Mouse (Mus musculus): ENCODE results near the gene Glrx5. TPM values are rescaled to one million over a fixed set of nuclear protein-coding genes. Genes with fewer than 3 reads are reported as not detected.
A peak's percentile ranks its signal among the peaks of the same experiment; 100 is the strongest.

Gene Glrx5
- polyA plus RNA-seq, 1 experiment: 131 TPM

DNA sequence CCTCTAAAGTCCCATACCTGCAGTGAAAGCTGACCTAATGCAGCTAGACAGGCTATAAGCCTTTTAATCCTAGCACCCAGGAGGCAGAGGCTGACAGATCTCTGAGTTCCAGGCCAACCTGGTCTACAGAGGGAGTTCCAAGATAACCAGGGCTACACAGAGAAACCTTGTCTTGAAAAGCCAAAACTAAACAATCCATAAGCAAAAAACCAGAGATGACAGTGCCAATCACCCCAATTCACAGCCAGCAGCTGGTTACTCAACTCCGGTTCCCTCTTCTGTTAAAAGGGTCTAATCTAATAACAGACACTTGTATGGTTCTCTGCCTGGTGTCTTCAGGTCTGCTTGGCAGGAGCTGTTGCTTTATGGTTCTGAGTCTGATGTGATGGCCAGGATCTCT is 20.9 kb upstream of the Glrx5 start:
- Histone ChIP-seq H3K27me3 (replicated peaks) (no peaks in the 10 kb centered on the region), H3K4me1 (peaks cover 92% of the 10 kb centered on the region), H3K4me3 (replicated peaks) (peak overlapping the region; percentile 98), H3K36me3 (replicated peaks; ENCODE audit: low read length) (peaks cover 11% of the 10 kb centered on the region), H3K9me3 (no peaks in the 10 kb centered on the region)
- TF ChIP-seq FLI1 (IDR thresholded peaks at IDR 0.05; ENCODE audit: low read length): no peak
- no peak for TF ChIP-seq GATA1 (IDR thresholded peaks at IDR 0.05; ENCODE audit: borderline replicate concordance, low read length)

DNA sequence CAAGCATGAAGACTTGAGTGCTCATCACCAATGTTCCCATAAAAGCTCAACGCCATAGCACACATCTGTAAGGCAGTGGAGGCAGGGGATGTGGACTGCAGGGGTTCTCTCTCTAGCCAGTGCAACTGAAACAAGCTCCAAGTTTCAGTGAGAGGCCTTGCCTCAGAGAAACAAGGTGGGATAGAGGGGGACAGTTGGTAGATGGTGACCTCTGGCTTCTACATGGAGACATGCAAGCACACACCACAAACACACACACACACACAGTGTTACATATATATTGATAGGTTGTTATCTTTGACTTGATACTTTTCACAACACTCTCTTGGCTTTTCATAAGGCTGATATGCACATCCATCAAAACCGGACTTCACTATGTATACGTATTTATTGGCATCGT is 20.2 kb upstream of the Glrx5 start:
- Histone ChIP-seq H3K36me3 (replicated peaks; ENCODE audit: low read length) (peaks cover 7% of the 10 kb centered on the region), H3K4me1 (peaks cover 92% of the 10 kb centered on the region), H3K4me3 (replicated peaks) (peak overlapping the region; percentile 91), H3K9me3 (no peaks in the 10 kb centered on the region), H3K27me3 (replicated peaks) (no peaks in the 10 kb centered on the region)
- TF ChIP-seq FLI1 (IDR thresholded peaks at IDR 0.05; ENCODE audit: low read length) (no peak), GATA1 (IDR thresholded peaks at IDR 0.05; ENCODE audit: borderline replicate concordance, low read length) (no peak)

DNA sequence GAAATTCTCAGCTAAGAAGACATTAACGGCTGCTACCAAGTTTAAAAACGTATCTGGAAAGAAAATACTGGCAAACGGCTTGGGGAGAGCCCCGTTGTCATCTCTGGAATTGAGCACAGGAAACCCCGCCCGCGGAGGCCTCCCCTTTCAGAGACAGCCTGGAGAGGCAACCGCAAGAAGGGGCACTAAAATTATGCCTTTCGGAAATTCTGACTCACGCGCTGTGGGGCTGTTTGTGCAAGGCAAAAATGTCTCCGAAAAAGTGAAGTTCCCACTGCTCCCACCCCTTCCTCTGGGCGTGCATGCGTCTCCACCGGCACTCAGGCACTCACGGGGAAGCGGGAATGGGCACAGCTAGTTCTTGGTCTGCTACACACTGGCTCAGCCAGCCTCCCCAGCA is 19.4 kb upstream of the Glrx5 start:
- no peaks in the 10 kb centered on the region for H3K36me3 ChIP-seq (replicated peaks; ENCODE audit: low read length)
- peaks cover 92% of the 10 kb centered on the region for H3K4me1 ChIP-seq
- no peaks in the 10 kb centered on the region for H3K9me3 ChIP-seq
- peak overlapping the region; percentile 91 for H3K4me3 ChIP-seq (replicated peaks)
- TF ChIP-seq GATA1 (IDR thresholded peaks at IDR 0.05; ENCODE audit: borderline replicate concordance, low read length) (no peak), FLI1 (IDR thresholded peaks at IDR 0.05; ENCODE audit: low read length) (no peak)
- H3K27me3 ChIP-seq (replicated peaks): no peaks in the 10 kb centered on the region

DNA sequence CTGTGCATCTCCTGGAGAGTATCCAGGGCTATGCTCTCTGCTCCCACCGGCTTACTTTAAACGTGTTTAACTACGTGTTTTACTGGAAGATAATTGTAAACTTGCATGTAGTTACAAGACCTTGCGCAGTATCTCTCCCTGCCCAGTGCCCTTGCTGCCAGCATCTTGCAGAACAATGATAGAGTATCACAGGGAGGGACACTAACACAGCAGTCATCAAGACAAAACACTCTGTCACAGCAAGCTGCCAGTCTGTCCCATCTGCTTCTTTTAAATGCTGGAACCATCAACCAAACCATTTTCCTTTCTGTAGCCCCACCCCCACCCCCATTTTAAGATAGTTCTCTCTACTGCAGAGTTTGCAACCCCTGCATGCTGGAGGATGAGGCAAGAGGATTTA is 16.3 kb upstream of the Glrx5 start:
- Histone ChIP-seq H3K9me3 (no peaks in the 10 kb centered on the region), H3K4me1 (peaks cover 99% of the 10 kb centered on the region), H3K4me3 (replicated peaks) (peak overlapping the region; percentile 53), H3K27me3 (replicated peaks) (no peaks in the 10 kb centered on the region), H3K36me3 (replicated peaks; ENCODE audit: low read length) (no peaks in the 10 kb centered on the region)
- no peak for TF ChIP-seq GATA1 (IDR thresholded peaks at IDR 0.05; ENCODE audit: borderline replicate concordance, low read length)
- no peak for TF ChIP-seq FLI1 (IDR thresholded peaks at IDR 0.05; ENCODE audit: low read length)

DNA sequence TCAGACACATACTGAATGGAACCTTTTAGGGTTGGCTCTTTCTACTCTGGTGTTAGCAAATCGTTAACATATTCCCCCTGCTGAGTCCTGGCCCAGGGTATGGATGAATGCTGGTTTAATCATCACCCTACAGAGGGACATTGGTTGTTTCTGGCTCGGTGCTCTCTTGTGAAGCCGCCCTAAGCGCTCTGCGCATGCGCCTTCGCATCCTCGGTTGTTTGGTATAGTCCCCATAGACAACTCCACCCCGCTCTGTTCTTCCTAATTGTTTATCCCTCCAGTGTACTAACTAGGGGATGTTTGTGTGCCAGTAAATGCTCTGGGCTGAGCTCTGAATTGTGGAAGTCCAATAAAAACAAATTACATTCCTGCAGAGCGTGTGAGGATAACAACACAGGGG is 15.8 kb upstream of the Glrx5 start:
- H3K27me3 ChIP-seq (replicated peaks): no peaks in the 10 kb centered on the region
- H3K9me3 ChIP-seq: no peaks in the 10 kb centered on the region
- H3K4me1 ChIP-seq: peaks cover 99% of the 10 kb centered on the region
- no peak overlapping the region for H3K4me3 ChIP-seq (replicated peaks)
- H3K36me3 ChIP-seq (replicated peaks; ENCODE audit: low read length): no peaks in the 10 kb centered on the region
- TF ChIP-seq GATA1 (IDR thresholded peaks at IDR 0.05; ENCODE audit: borderline replicate concordance, low read length) (no peak), FLI1 (IDR thresholded peaks at IDR 0.05; ENCODE audit: low read length) (no peak)

DNA sequence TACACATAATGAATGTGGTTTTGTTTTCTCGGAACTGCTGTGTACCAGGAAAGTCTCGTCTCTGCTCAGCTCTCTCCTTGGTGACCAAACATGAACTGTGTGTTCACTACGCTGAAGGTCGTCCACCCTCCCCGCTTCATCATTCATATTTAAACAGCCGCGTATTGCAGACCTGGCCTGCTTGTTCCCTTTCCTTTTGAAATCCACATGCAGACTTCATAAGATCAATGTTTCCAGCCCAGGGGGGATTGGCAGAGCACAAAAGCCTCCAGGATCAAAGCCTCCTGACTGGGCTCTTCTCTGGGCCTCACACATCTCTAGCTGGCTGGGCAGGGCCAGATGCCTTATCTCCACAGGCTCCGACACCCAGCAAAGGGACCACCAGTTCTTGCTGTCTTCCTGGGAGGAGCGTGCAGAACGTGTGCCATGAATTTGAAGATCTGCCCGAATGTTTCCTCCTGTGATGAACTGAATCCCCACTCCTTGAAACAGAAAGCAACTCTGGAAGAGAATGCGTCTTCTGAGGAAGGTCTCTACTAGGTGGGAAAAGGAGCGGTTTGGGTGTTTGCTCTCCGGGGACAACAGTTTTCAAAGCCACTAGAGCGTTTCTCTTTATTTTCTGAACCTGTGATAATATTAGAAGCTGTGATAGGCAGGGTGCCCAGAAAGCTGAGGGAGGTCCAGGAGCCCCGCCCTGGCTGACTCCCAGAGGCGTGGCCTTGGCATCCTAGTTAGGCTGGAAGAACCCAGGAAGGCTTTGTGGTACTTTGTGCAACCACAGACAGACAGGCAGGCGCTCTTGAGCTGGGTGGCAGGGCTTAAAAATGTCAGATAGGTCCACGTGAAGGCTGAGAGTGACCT is 12.9 kb upstream of the Glrx5 start:
- TF ChIP-seq FLI1 (IDR thresholded peaks at IDR 0.05; ENCODE audit: low read length) (no peak), GATA1 (IDR thresholded peaks at IDR 0.05; ENCODE audit: borderline replicate concordance, low read length) (no peak; the same call in 2 of the 3 replicates)
- no peaks in the 10 kb centered on the region for H3K27me3 ChIP-seq (replicated peaks)
- peak overlapping the region; percentile 91 for H3K4me3 ChIP-seq (replicated peaks)
- H3K36me3 ChIP-seq (replicated peaks; ENCODE audit: low read length): peaks cover 11% of the 10 kb centered on the region
- H3K4me1 ChIP-seq: peaks cover 98% of the 10 kb centered on the region
- H3K9me3 ChIP-seq: peaks cover 11% of the 10 kb centered on the region

DNA sequence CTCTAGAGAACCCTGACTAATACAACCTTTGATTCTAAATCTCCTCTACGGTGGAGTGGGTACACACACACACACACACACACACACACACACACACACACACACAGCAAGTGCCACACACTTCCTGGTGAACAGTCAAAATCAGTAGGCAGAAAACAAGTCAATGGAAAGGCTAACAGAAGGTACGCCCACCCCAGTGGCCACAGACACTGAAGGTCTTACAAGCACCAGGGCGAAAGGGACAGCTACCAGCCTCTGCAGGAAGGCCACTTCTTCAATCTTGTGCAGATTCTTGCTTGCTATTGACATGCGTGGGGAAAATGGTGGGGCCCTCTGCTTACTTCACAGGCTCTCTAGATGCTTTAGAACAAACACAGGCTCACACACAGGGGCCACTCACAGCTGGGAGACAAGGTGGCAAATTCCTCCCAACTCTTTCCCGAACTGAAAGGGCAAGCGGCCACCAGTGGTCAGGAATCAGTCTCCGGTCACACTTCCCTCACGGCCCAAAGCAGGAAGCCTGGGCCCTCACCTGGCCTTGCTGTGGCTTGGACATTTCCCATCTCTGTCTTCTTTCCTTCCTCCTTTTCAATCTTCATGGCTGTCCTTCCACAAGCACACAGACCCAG is 10.9 kb upstream of the Glrx5 start:
- Histone ChIP-seq H3K4me1 (peaks cover 98% of the 10 kb centered on the region), H3K27me3 (replicated peaks) (no peaks in the 10 kb centered on the region), H3K36me3 (replicated peaks; ENCODE audit: low read length) (peaks cover 11% of the 10 kb centered on the region), H3K4me3 (replicated peaks) (peak overlapping the region; percentile 89), H3K9me3 (peaks cover 11% of the 10 kb centered on the region)
- TF ChIP-seq GATA1 (IDR thresholded peaks at IDR 0.05; ENCODE audit: borderline replicate concordance, low read length) (no peak), FLI1 (IDR thresholded peaks at IDR 0.05; ENCODE audit: low read length) (no peak)

DNA sequence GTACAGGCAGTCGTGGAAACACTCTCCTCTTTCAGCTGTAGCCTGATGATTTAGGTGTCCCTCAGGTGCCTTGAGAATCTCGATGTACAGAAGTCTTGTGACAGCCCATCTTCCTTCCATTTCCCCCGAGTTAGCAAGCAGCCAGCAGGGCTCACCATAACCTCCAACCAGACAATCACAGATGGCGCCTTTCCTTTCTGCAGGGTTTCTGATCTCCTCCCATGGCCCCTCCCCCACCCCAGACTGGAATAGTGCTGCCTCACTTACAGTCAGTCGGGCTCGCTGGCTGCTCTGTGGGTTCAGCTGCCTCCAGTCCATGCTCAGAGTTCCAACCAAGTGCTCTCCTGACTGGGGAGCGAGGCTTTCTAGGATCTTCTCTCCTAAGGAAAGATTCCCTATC is 10.3 kb upstream of the Glrx5 start:
- Histone ChIP-seq H3K27me3 (replicated peaks) (no peaks in the 10 kb centered on the region), H3K9me3 (peaks cover 11% of the 10 kb centered on the region), H3K36me3 (replicated peaks; ENCODE audit: low read length) (peaks cover 11% of the 10 kb centered on the region), H3K4me1 (peaks cover 96% of the 10 kb centered on the region), H3K4me3 (replicated peaks) (peak overlapping the region; percentile 89)
- TF ChIP-seq FLI1 (IDR thresholded peaks at IDR 0.05; ENCODE audit: low read length): no peak
- no peak for TF ChIP-seq GATA1 (IDR thresholded peaks at IDR 0.05; ENCODE audit: borderline replicate concordance, low read length)

DNA sequence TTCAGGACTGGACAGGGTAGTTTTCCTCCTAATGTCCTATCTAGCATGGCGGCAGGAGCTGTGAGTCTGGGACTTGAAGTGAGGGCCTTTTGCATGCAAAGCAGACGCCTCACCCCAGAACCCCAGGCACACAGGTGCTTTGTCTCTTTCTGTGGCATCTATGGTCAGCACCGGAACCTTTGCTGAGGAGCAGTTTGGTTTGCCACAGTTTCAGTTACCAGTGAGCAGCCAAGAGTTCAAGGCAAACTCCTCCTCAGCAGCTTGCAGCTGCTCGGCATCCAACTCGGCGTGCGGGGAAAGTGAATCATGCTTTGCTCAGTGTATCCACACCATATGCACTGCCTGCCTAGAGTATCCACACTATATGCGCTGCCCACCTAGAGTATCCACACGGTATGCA is 9.7 kb upstream of the Glrx5 start:
- no peak for TF ChIP-seq GATA1 (IDR thresholded peaks at IDR 0.05; ENCODE audit: borderline replicate concordance, low read length)
- TF ChIP-seq FLI1 (IDR thresholded peaks at IDR 0.05; ENCODE audit: low read length): no peak
- Histone ChIP-seq H3K9me3 (peaks cover 11% of the 10 kb centered on the region), H3K36me3 (replicated peaks; ENCODE audit: low read length) (peaks cover 11% of the 10 kb centered on the region), H3K4me3 (replicated peaks) (peak overlapping the region; percentile 89), H3K4me1 (peaks cover 96% of the 10 kb centered on the region), H3K27me3 (replicated peaks) (no peaks in the 10 kb centered on the region)
